Mouse (Mus musculus): ENCODE measurements around the gene Pih1d1.
A peak's percentile ranks its signal among the peaks of the same experiment; 100 is the strongest.
"Not testable (repeated sequence)": the region's sequence is repeated elsewhere in the genome, so short reads cannot be mapped to it uniquely, and the experiment has no call there.

Pih1d1 gene

GRCm38 (mm10) chr7:45169495-45169894 lies 15.4 kb downstream of the Pih1d1 start:
- no peak for DNase-seq

DNA sequence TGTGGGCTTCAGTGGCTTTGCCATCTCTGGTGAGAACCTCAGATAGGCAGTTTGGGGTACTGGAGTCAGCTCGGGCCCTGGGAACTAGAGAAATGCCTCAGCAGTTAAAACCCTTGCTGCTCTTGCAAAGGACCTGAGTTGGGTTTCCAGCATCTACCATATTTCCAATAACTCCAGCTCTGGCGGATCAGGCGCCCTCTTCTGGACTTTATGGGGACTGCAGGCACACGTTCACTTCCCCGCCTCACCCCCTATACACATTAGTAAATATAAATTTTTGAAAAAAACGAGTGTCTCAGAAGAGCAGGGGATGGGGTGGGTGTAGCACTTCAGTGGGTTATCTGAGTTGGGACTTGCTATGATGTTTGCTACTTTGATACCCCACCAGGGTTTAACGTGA lies 18.9 kb downstream of the Pih1d1 start:
- peak in 1 of 2 experiments; percentile 38 for DNase-seq

- DNase-seq = not testable (repeated sequence)
Observed at GRCm38 (mm10) chr7:45173772-45174171, 19.7 kb downstream of the Pih1d1 start.

DNA sequence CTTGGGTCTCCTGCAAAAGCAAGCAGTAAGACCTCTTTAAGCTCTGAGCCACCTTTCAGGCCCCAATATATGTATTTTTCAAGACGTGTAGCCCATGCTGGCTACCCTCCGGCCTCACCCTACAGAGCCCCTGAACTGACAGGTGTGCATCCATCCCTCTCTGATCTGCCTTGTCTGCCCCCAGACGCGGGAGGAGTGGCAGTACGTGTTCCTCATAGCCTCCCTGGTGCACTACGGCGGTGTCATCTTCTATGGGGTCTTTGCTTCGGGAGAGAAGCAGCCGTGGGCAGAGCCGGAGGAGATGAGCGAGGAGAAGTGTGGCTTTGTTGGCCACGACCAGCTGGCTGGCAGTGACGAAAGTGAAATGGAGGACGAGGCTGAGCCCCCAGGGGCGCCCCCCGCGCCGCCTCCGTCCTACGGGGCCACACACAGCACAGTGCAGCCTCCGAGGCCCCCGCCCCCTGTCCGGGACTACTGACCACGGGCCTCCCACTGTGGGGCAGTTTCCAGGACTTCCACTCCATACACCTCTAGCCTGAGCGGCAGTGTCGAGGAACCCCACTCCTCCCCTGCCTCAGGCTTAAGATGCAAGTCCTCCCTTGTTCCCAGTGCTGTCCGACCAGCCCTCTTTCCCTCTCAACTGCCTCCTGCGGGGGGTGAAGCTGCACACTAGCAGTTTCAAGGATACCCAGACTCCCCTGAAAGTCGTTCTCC lies 20.6 kb downstream of the Pih1d1 start:
- DNase-seq = no peak

GRCm38 (mm10) chr7:45175398-45175797 lies 21.3 kb downstream of the Pih1d1 start:
- no peak for DNase-seq

DNA sequence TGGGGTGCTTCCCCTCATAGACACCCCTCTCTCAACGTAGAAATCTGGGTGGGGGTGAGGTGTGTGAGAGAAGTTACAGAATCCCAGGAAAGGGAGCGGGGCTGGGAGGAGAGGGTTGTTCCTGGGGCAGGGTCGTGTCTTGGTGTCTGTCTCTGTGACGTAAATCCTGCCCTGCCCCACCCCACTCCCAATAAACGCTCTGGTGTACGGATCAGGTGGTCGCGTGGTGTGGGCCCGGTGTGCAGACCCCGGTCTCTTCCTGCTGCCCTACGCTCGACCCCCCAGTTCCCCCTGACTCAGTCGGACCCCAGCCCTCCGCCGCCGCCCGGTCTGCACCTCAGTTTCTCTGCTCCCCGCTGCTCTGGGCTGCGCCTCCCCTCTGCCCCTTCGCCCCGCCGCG lies 21.8 kb downstream of the Pih1d1 start:
- no peak for DNase-seq

GRCm38 (mm10) chr7:45176356-45176755 lies 22.3 kb downstream of the Pih1d1 start:
- DNase-seq = no peak

DNA sequence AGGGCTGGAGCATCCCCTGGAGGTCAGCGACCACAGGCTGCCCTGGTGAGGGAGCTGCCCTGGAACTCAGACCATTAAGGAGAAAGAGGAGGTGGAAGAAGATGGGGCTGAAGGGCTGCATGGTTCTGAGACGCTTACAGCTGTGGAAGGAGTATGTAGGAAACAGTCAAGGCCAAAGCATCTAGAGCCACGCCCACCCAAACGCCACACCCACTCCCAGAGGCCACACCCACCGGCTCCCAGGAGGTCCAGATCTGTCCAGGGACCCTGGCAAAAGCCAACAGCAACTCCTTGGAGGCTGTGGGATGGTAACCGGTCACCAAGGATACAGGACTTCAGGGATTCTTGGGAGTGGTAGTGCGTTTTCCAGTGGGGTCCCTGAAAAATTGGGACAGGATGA lies 24.4 kb downstream of the Pih1d1 start:
- no peak for DNase-seq

GRCm38 (mm10) chr7:45179469-45179868 lies 25.4 kb downstream of the Pih1d1 start, which contains the start of gene Gfy:
Gene Gfy (minus strand): TSS chr7:45179569.
- DNase-seq = no peak

GRCm38 (mm10) chr7:45180896-45181477 lies 26.9 kb downstream of the Pih1d1 start, which contains the start of gene Pth2:
Gene Pth2 (plus strand): TSS chr7:45180995.
- no peak for DNase-seq

DNA sequence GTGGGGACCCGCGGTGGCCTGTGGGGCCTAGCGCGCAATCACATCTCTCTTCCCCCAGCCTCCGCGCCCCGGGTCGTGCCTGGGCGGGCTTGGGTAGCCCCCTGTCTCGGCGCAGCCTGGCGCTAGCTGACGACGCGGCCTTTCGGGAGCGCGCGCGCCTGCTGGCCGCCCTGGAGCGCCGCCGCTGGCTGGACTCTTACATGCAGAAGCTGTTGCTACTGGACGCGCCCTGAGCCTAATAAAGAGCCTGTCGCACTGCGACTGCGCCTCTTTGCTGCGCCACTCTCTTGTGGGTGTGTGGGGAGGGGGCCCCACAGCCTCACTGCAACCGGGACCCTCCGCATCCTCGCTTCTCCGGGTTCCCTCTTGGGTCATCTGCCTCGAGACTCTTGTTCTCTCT lies 27.4 kb downstream of the Pih1d1 start:
- DNase-seq = no peak

GRCm38 (mm10) chr7:45182199-45182601 lies 28.1 kb downstream of the Pih1d1 start:
- DNase-seq = peak; percentile 90 to 92

- no peak for DNase-seq
Observed at GRCm38 (mm10) chr7:45182606-45183005, 28.5 kb downstream of the Pih1d1 start.

GRCm38 (mm10) chr7:45183672-45184071 lies 29.6 kb downstream of the Pih1d1 start:
- DNase-seq = no peak

DNA sequence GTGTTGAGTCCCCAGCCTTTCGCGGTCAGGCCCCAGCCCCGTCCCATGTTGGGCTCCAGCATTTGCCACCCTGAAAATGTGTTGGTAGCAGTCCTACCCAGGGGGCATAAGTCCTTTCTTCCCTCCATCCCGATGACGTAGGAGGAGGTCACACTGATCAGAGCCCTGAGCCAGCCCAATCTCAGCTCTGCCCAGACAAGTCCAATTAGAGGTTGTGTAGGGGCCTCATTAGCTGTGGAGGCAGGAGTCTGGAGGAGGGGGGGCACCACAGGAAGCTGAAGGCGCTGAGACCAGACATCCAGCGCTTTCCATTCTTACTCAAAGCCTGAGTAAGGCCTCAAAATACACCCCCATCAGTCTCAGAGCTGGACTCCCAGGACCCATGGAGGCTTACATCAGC lies 31.8 kb downstream of the Pih1d1 start:
- DNase-seq = no peak

DNA sequence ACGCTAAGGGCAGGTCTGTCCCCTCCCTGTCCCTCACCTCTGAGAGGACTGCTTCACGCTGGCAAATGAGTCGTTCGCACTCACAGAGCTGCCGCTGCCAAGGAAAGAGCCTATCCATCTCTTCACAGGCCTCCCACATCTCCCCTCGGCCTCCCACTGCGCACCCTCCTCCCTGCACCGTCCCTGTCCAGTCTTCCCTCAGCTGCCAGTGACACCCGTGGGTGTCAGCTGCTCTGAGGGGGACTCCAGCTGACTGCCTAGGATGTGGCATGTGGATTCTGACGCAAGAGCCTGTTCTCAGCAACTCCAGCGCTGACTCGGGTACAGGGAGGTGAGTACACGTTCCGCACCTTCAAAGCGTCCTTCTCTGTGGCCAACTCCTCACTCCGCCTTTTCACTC lies 35.5 kb downstream of the Pih1d1 start:
- DNase-seq = no peak

GRCm38 (mm10) chr7:45190186-45190585 lies 36.1 kb downstream of the Pih1d1 start:
- no peak for DNase-seq

GRCm38 (mm10) chr7:45191161-45191560 lies 37.1 kb downstream of the Pih1d1 start:
- DNase-seq = no peak

GRCm38 (mm10) chr7:45191803-45192363 lies 37.8 kb downstream of the Pih1d1 start:
- DNase-seq = no peak

DNA sequence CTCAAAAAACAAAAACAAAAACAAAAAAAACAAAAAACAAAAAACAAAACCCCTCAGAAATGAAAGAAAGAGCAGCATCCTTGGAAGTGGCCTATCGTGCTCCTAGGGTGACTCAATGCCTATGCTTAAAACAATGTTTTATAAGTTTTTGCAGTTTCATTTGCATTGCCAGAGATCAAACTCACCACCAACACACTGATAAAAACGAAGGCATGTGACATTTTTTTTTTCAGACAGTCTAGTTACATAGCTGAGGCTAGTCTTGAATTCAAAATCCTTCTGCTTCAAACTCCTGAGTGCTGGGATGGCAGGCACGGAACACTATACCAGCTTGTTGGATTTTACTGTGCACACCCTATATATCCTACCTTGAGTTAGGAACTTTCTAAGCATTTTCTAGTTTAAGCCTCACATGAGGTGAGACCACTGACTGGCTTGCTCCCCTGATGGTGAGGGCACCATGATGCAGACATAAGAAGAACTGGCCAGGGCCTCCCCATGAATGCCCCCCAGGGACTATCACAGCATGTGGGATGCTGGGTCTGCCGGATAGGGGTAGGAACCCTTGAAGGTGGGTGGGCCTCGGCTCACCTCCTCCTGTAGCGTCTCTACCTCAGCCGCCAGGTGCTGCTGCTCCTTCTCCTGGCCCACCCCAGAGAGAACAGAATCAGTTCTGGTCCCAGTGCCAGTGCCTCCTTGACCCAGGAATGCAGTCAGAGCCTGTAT lies 38.6 kb downstream of the Pih1d1 start:
- no peak for DNase-seq

DNA sequence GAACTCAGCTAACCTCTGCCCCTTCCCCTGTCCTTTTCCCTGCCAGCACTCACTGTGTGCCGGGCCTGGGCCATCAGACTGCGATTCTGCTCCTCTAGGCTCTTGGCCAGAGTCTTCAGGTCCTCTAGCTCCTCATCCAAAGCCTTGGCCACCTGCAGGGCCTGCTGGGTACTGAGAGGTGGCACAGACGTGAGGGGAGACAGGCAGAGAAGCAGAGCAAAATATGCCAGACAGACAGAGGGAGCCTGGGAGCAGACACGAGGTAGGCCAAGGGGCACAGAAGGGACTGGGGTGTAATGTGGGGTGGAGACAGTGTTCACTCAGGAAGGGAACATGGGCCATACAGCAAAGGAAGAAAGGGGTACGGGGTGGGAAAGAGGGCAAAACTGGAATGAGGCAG lies 39.3 kb downstream of the Pih1d1 start:
- DNase-seq = no peak

GRCm38 (mm10) chr7:45193871-45194785 lies 40.0 kb downstream of the Pih1d1 start:
- DNase-seq = no peak

All from lung, postnatal 4 days (tissue).